Mouse (Mus musculus) kidney, embryonic 15.5 days (tissue): ENCODE data around the gene Gucy2d. TPM values are rescaled to one million over a fixed set of nuclear protein-coding genes. Genes with fewer than 3 reads are reported as not detected.

ENCODE experiments used
- ATAC-seq: fragments of 200-750 bp; cut with Nextera tagmentation; replicated peaks from 2 replicates; pipeline ENCODE4 v1.8.0; 2017; ENCODE audit warnings: moderate TSS enrichment; ENCODE audit not compliant: low FRiP score
- H3K27ac ChIP-seq: fragments of 300-500 bp; sonication (generic); 2 replicates; pipeline ENCODE4 v1.5.1; 2015; ENCODE audit warnings: mild to moderate bottlenecking, inconsistent platforms
- H3K27me3 ChIP-seq: fragments of 300-500 bp; sonication (generic); 2 replicates; pipeline ENCODE4 v1.6.1; 2015; ENCODE audit warnings: inconsistent platforms
- H3K36me3 ChIP-seq: fragments of 300-500 bp; sonication (generic); 2 replicates; pipeline ENCODE4 v1.6.1; 2015; ENCODE audit warnings: inconsistent platforms
- H3K4me1 ChIP-seq: fragments of 300-500 bp; sonication (generic); 2 replicates; pipeline ENCODE4 v1.6.1; 2015; ENCODE audit warnings: inconsistent platforms
- H3K4me2 ChIP-seq: fragments of 300-500 bp; sonication (generic); 2 replicates; pipeline ENCODE4 v1.6.1; 2015; ENCODE audit warnings: moderate library complexity, mild to moderate bottlenecking, inconsistent platforms
- H3K4me3 ChIP-seq: fragments of 300-500 bp; sonication (generic); replicated peaks from 2 replicates; pipeline ENCODE4 v1.5.1; 2015; ENCODE audit warnings: mild to moderate bottlenecking, inconsistent platforms
- H3K9ac ChIP-seq: fragments of 300-500 bp; sonication (generic); 2 replicates; pipeline ENCODE4 v1.6.1; 2015; ENCODE audit warnings: mild to moderate bottlenecking, inconsistent platforms
- H3K9me3 ChIP-seq: fragments of 300-500 bp; sonication (generic); replicated peaks from 2 replicates; pipeline ENCODE4 v1.6.1; 2016; ENCODE audit warnings: inconsistent platforms
- WGBS: fragments of 180-500 bp; shearing (Covaris S2); methylation state at CpG from one replicate; pipeline ENCODE4 v1.1.7; 2015; ENCODE audit warnings: mixed read lengths; 5-methylcytosine and 5-hydroxymethylcytosine counted together
- polyA plus RNA-seq: library from polyadenylated mRNA; unstranded; fragments of >200 nt; fragmentation: Nextera tagmentation; extraction: Ambion mirVana; gene quantifications from 2 replicates; pipeline ENCODE4 v1.2.1, GENCODE M21; 2015

Gucy2d gene
- polyA plus RNA-seq, 1 experiment from 2014 or later, result 0.10 TPM

- Histone ChIP-seq H3K4me2 (no peak overlapping the region), H3K9me3 (no peaks in the 10 kb centered on the region), H3K27me3 (no peaks in the 10 kb centered on the region), H3K36me3 (no peaks in the 10 kb centered on the region), H3K27ac (no peak overlapping the region), H3K4me3 (no peak overlapping the region), H3K4me1 (peaks cover 6% of the 10 kb centered on the region), H3K9ac (no peak overlapping the region)
- WGBS, result 83% methylated on average over 9 of the region's 9 CpGs
- no peak for ATAC-seq
These were observed 9.5 kb downstream of the Gucy2d start for GRCm38 (mm10) chr7:98449696-98450095.

- Histone ChIP-seq H3K9ac (no peak overlapping the region), H3K27ac (peak overlapping the region; percentile 9; the same call in 1 of the 2 replicates), H3K4me2 (0 out of 2 replicates have a peak overlapping the region, but pooled peaks have one; percentile 3), H3K27me3 (no peaks in the 10 kb centered on the region), H3K36me3 (no peaks in the 10 kb centered on the region), H3K4me3 (no peak overlapping the region), H3K4me1 (peaks cover 13% of the 10 kb centered on the region), H3K9me3 (no peaks in the 10 kb centered on the region)
- ATAC-seq, result peak; percentile 36; the same call in 1 of the 2 replicates
- WGBS, result 37% methylated on average over 10 of the region's 10 CpGs
These were observed 14.3 kb downstream of the Gucy2d start for GRCm38 (mm10) chr7:98454397-98455120.

- Histone ChIP-seq H3K9ac (no peak overlapping the region), H3K36me3 (no peaks in the 10 kb centered on the region), H3K27ac (no peak overlapping the region), H3K4me1 (0 out of 2 replicates have a peak, but pooled peaks cover under 1% of the 10 kb centered on the region), H3K4me3 (no peak overlapping the region), H3K27me3 (no peaks in the 10 kb centered on the region), H3K9me3 (no peaks in the 10 kb centered on the region), H3K4me2 (no peak overlapping the region)
- no peak for ATAC-seq
- 43% methylated on average over 7 of the region's 7 CpGs for WGBS
These were observed 20.1 kb downstream of the Gucy2d start for GRCm38 (mm10) chr7:98460319-98460718.

GRCm38 (mm10) chr7:98469089-98469488, 28.9 kb downstream of the Gucy2d start:
- Histone ChIP-seq H3K36me3 (no peaks in the 10 kb centered on the region), H3K9me3 (no peaks in the 10 kb centered on the region), H3K4me2 (no peak overlapping the region), H3K9ac (no peak overlapping the region), H3K27me3 (no peaks in the 10 kb centered on the region), H3K4me1 (0 out of 2 replicates have a peak, but pooled peaks cover 2% of the 10 kb centered on the region), H3K4me3 (no peak overlapping the region), H3K27ac (no peak overlapping the region)
- WGBS, result 67% methylated on average over 3 of the region's 3 CpGs
- ATAC-seq, result no peak

GRCm38 (mm10) chr7:98472529-98472928, 32.3 kb downstream of the Gucy2d start:
- Histone ChIP-seq H3K4me2 (no peak overlapping the region), H3K4me3 (no peak overlapping the region), H3K9me3 (no peaks in the 10 kb centered on the region), H3K4me1 (0 out of 2 replicates have a peak, but pooled peaks cover 2% of the 10 kb centered on the region), H3K36me3 (no peaks in the 10 kb centered on the region), H3K27me3 (no peaks in the 10 kb centered on the region), H3K9ac (no peak overlapping the region), H3K27ac (no peak overlapping the region)
- ATAC-seq, result no peak
- 72% methylated on average over 2 of the region's 2 CpGs for WGBS

- no peak for ATAC-seq
- Histone ChIP-seq H3K4me2 (no peak overlapping the region), H3K27me3 (0 out of 2 replicates have a peak, but pooled peaks cover under 1% of the 10 kb centered on the region), H3K27ac (no peak overlapping the region), H3K4me3 (no peak overlapping the region), H3K9ac (no peak overlapping the region), H3K36me3 (no peaks in the 10 kb centered on the region), H3K4me1 (no peaks in the 10 kb centered on the region), H3K9me3 (no peaks in the 10 kb centered on the region)
- WGBS, result 76% methylated on average over 1 of the region's 1 CpGs
These were observed 34.3 kb downstream of the Gucy2d start for GRCm38 (mm10) chr7:98474558-98474957.

GRCm38 (mm10) chr7:98477153-98477552, 36.9 kb downstream of the Gucy2d start:
- Histone ChIP-seq H3K36me3 (no peaks in the 10 kb centered on the region), H3K9me3 (no peaks in the 10 kb centered on the region), H3K27me3 (peaks cover 12% of the 10 kb centered on the region), H3K4me3 (no peak overlapping the region), H3K9ac (no peak overlapping the region), H3K4me2 (no peak overlapping the region), H3K27ac (no peak overlapping the region), H3K4me1 (peaks cover 13% of the 10 kb centered on the region)
- WGBS, result 58% methylated on average over 4 of the region's 4 CpGs
- no peak for ATAC-seq

- no peaks in the 10 kb centered on the region for H3K36me3 ChIP-seq
- no peak overlapping the region for H3K27ac ChIP-seq
- no peak overlapping the region for H3K9ac ChIP-seq
- WGBS, result 89% methylated on average over 1 of the region's 1 CpGs
- no peaks in the 10 kb centered on the region for H3K9me3 ChIP-seq
- no peak overlapping the region for H3K4me2 ChIP-seq
- H3K4me1 ChIP-seq, result peaks cover 31% of the 10 kb centered on the region
- ATAC-seq, result no peak
- peaks cover 29% of the 10 kb centered on the region for H3K27me3 ChIP-seq
- H3K4me3 ChIP-seq, result no peak overlapping the region
These were observed 40.3 kb downstream of the Gucy2d start for GRCm38 (mm10) chr7:98480481-98480880.

- peak; percentile 47 for ATAC-seq
- Histone ChIP-seq H3K27ac (0 out of 2 replicates have a peak overlapping the region, but pooled peaks have one; percentile 84), H3K4me1 (peaks cover 38% of the 10 kb centered on the region), H3K4me2 (peak overlapping the region; percentile 37), H3K4me3 (no peak overlapping the region), H3K9me3 (no peaks in the 10 kb centered on the region), H3K9ac (no peak overlapping the region), H3K27me3 (peaks cover 29% of the 10 kb centered on the region), H3K36me3 (no peaks in the 10 kb centered on the region)
- 5% methylated on average over 9 of the region's 9 CpGs for WGBS
These were observed 41.0 kb downstream of the Gucy2d start for GRCm38 (mm10) chr7:98481066-98481734.

GRCm38 (mm10) chr7:98481861-98482260, 41.6 kb downstream of the Gucy2d start:
- H3K27ac ChIP-seq, result peak overlapping the region; percentile 84
- no peak overlapping the region for H3K4me3 ChIP-seq
- no peak for ATAC-seq
- no peaks in the 10 kb centered on the region for H3K9me3 ChIP-seq
- H3K4me1 ChIP-seq, result peaks cover 45% of the 10 kb centered on the region
- H3K27me3 ChIP-seq, result peaks cover 29% of the 10 kb centered on the region
- WGBS, result 77% methylated on average over 8 of the region's 8 CpGs
- H3K4me2 ChIP-seq, result no peak overlapping the region
- no peak overlapping the region for H3K9ac ChIP-seq
- H3K36me3 ChIP-seq, result no peaks in the 10 kb centered on the region

GRCm38 (mm10) chr7:98482551-98483267, 42.5 kb downstream of the Gucy2d start:
- no peak overlapping the region; the same call in 1 of the 2 replicates for H3K9ac ChIP-seq
- H3K4me1 ChIP-seq, result peaks cover 45% of the 10 kb centered on the region
- H3K9me3 ChIP-seq, result no peaks in the 10 kb centered on the region
- no peak; the same call in 1 of the 2 replicates for ATAC-seq
- H3K36me3 ChIP-seq, result no peaks in the 10 kb centered on the region
- peak overlapping the region; percentile 84 for H3K27ac ChIP-seq
- no peak overlapping the region for H3K4me3 ChIP-seq
- peak overlapping the region; percentile 23; the same call in 1 of the 2 replicates for H3K4me2 ChIP-seq
- 35% methylated on average over 12 of the region's 12 CpGs for WGBS
- H3K27me3 ChIP-seq, result peaks cover 29% of the 10 kb centered on the region

GRCm38 (mm10) chr7:98483268-98483607, 43.0 kb downstream of the Gucy2d start:
- Histone ChIP-seq H3K27me3 (peaks cover 29% of the 10 kb centered on the region), H3K9ac (no peak overlapping the region; the same call in 1 of the 2 replicates), H3K9me3 (no peaks in the 10 kb centered on the region), H3K27ac (peak overlapping the region; percentile 84), H3K4me2 (peak overlapping the region; percentile 23; the same call in 1 of the 2 replicates), H3K4me3 (no peak overlapping the region), H3K36me3 (no peaks in the 10 kb centered on the region), H3K4me1 (peaks cover 46% of the 10 kb centered on the region)
- WGBS, result 27% methylated on average over 8 of the region's 8 CpGs
- ATAC-seq, result no peak
